10 mouse cellular contexts compared by ENCODE assay signal in genomic region chr10:120647323-120647722, GRCm38 (mm10).
DNase-seq lines count a peak whose midpoint lies in the region; ATAC-seq and TF ChIP-seq lines count a peak whose summit lies in the region.
"Had no signal": no experiment of that assay in that cellular context is flagged by ENCODE, and none has a peak within 500 bp of the region (broad histone marks: within the 10 kb centered on the region; RNA-seq: fewer than 3 reads in every experiment).

No protein-coding gene starts in this region.

- no peak for TF ChIP-seq CTCF in embryonic fibroblast, embryonic 13.5 days (IDR thresholded peaks at IDR 0.05; ENCODE audit: borderline replicate concordance, insufficient read depth, low read length)
- no peak for TF ChIP-seq CTCF in hindbrain, postnatal 0 days (IDR thresholded peaks at IDR 0.05; ENCODE audit: low read depth)

- H3K4me3 ChIP-seq in heart, embryonic 16.5 days (ENCODE audit: low read length): peak overlapping the region; percentile 34; the same call in 1 of the 2 replicates
- no peak overlapping the region for H3K4me3 ChIP-seq in embryonic fibroblast, embryonic 13.5 days (ENCODE audit: insufficient read depth, low read length)
- H3K4me3 ChIP-seq in hindbrain, postnatal 0 days (ENCODE audit: low read length): no peak overlapping the region
- no peak overlapping the region for H3K4me3 ChIP-seq in midbrain, embryonic 16.5 days (ENCODE audit: low read depth, low read length)
- H3K4me3 ChIP-seq: left cerebral cortex, adult 2 months had no signal

- H3K4me2 ChIP-seq in heart, embryonic 16.5 days (ENCODE audit: low read depth, low read length): peak overlapping the region; percentile 58
- H3K4me2 ChIP-seq in hindbrain, postnatal 0 days (ENCODE audit: low read depth, low read length): peak overlapping the region; percentile 49
- peak overlapping the region; percentile 44 for H3K4me2 ChIP-seq in midbrain, embryonic 16.5 days (ENCODE audit: low read length)

- no peak overlapping the region for H3K9ac ChIP-seq in heart, embryonic 16.5 days (ENCODE audit: low read length)
- H3K9ac ChIP-seq in hindbrain, postnatal 0 days (replicated peaks; ENCODE audit: low read length): no peak overlapping the region
- 0 out of 2 replicates have a peak overlapping the region, but pooled peaks have one; percentile 5 for H3K9ac ChIP-seq in midbrain, embryonic 16.5 days (ENCODE audit: low read depth, low read length)

- H3K9me3 ChIP-seq in heart, embryonic 16.5 days (replicated peaks; ENCODE audit: control insufficient read depth, low read length): peaks cover 5% of the 10 kb centered on the region
- no peaks in the 10 kb centered on the region for H3K9me3 ChIP-seq in hindbrain, postnatal 0 days (ENCODE audit: low read length)
- H3K9me3 ChIP-seq in midbrain, embryonic 16.5 days (replicated peaks; ENCODE audit: control insufficient read depth, low read length, poor library complexity, severe bottlenecking): peaks cover 7% of the 10 kb centered on the region; the same call in 1 of the 2 replicates

- no peak for ATAC-seq in heart, embryonic 16.5 days (replicated peaks; ENCODE audit: extremely low read depth, insufficient read depth, low FRiP score)
- ATAC-seq in hindbrain, postnatal 0 days: no peak
- no peak for ATAC-seq in midbrain, embryonic 16.5 days

- DNase-seq in heart, adult 18-20 months: no peak
- DNase-seq in hindbrain, postnatal 0 days (ENCODE audit: low spot score): no peak
- no peak for DNase-seq in testis, postnatal 10 days (ENCODE audit: low spot score)
- no peak for DNase-seq in thymus, postnatal 36 days
- no peak for DNase-seq in yolk sac, embryonic 10.5 days (ENCODE audit: low spot score)
- DNase-seq: thymus, adult 18-20 months had no signal

- peak; percentile 45 for TF ChIP-seq POLR2A in embryonic fibroblast, embryonic 13.5 days (IDR thresholded peaks at IDR 0.05; ENCODE audit: low read depth, low read length)

- H3K36me3 ChIP-seq in heart, embryonic 16.5 days (ENCODE audit: control insufficient read depth, insufficient read depth): no peaks in the 10 kb centered on the region
- no peaks in the 10 kb centered on the region for H3K36me3 ChIP-seq in hindbrain, postnatal 0 days (ENCODE audit: insufficient read depth, low read length)
- no peaks in the 10 kb centered on the region for H3K36me3 ChIP-seq in midbrain, embryonic 16.5 days (ENCODE audit: control insufficient read depth, insufficient read depth, low read length)

- WGBS in heart, embryonic 16.5 days: 53% methylated on average over 3 of the region's 3 CpGs
- 50% methylated on average over 3 of the region's 3 CpGs for WGBS in hindbrain, postnatal 0 days
- WGBS in midbrain, embryonic 16.5 days: 61% methylated on average over 3 of the region's 3 CpGs

- no peaks in the 10 kb centered on the region for H3K27me3 ChIP-seq in heart, embryonic 16.5 days (ENCODE audit: control insufficient read depth, insufficient read depth, low read length)
- no peaks in the 10 kb centered on the region for H3K27me3 ChIP-seq in hindbrain, postnatal 0 days (ENCODE audit: insufficient read depth, low read length)
- H3K27me3 ChIP-seq in midbrain, embryonic 16.5 days (ENCODE audit: control insufficient read depth, insufficient read depth, low read depth, low read length): no peaks in the 10 kb centered on the region; the same call in 1 of the 2 replicates

- no peak overlapping the region for H3K27ac ChIP-seq in heart, embryonic 16.5 days (ENCODE audit: low read length)
- peak overlapping the region; percentile 97 for H3K27ac ChIP-seq in embryonic fibroblast, embryonic 13.5 days (ENCODE audit: insufficient read depth, low read length)
- H3K27ac ChIP-seq in hindbrain, postnatal 0 days: no peak overlapping the region; the same call in 1 of the 2 replicates
- no peak overlapping the region for H3K27ac ChIP-seq in midbrain, embryonic 16.5 days (ENCODE audit: low read length)
- H3K27ac ChIP-seq: left cerebral cortex, adult 2 months had no signal

- H3K4me1 ChIP-seq in heart, embryonic 16.5 days (ENCODE audit: control insufficient read depth, insufficient read depth, low read length): peaks cover 3% of the 10 kb centered on the region; the same call in 1 of the 2 replicates
- H3K4me1 ChIP-seq in embryonic fibroblast, embryonic 13.5 days (ENCODE audit: control insufficient read depth, insufficient read depth, low read length): peaks cover 23% of the 10 kb centered on the region
- H3K4me1 ChIP-seq in hindbrain, postnatal 0 days (ENCODE audit: insufficient read depth, low read length): peaks cover 7% of the 10 kb centered on the region; the same call in 1 of the 2 replicates
- peaks cover 6% of the 10 kb centered on the region; the same call in 1 of the 2 replicates for H3K4me1 ChIP-seq in midbrain, embryonic 16.5 days (ENCODE audit: control insufficient read depth, insufficient read depth, low read length)
